Mouse (Mus musculus) adrenal gland, adult 8-10 months (tissue): ENCODE data around the gene Gm45234. TPM values are rescaled to one million over a fixed set of nuclear protein-coding genes. Genes with fewer than 3 reads are reported as not detected.

Experiments used
- DNase-seq: peaks from one replicate; pipeline ENCODE4 v3.0.0; 2022
- total RNA-seq, 4 experiments: library from RNA; stranded (reverse); gene quantifications; 2 replicates each; pipeline ENCODE4 v1.2.4; 2022

Gene Gm45234
- total RNA-seq, 4 experiments from 2014 or later, result not detected

- no peak for DNase-seq
Observed at GRCm38 (mm10) chr6:124739231-124739796, 16.5 kb downstream of the Gm45234 start.

- no peak for DNase-seq
Observed at GRCm38 (mm10) chr6:124738511-124739023, 17.3 kb downstream of the Gm45234 start, which contains the start of gene Ptpn6. TSS of gene Ptpn6 (minus strand) at chr6:124738714.

- no peak for DNase-seq
Observed at GRCm38 (mm10) chr6:124737040-124737439, 18.8 kb downstream of the Gm45234 start.

- no peak for DNase-seq
Observed at GRCm38 (mm10) chr6:124734417-124734816, 21.4 kb downstream of the Gm45234 start.

- DNase-seq, result no peak
Observed at GRCm38 (mm10) chr6:124732476-124733370, 23.1 kb downstream of the Gm45234 start.

GRCm38 (mm10) chr6:124731038-124731437 is 24.8 kb downstream of the Gm45234 start:
- no peak for DNase-seq

GRCm38 (mm10) chr6:124729850-124730705 is 25.7 kb downstream of the Gm45234 start:
- DNase-seq, result no peak

GRCm38 (mm10) chr6:124728621-124729020 is 27.2 kb downstream of the Gm45234 start:
- peak; percentile 77 for DNase-seq

GRCm38 (mm10) chr6:124724472-124724871 is 31.3 kb downstream of the Gm45234 start:
- DNase-seq, result no peak

GRCm38 (mm10) chr6:124723541-124723940 is 32.3 kb downstream of the Gm45234 start:
- DNase-seq, result no peak

GRCm38 (mm10) chr6:124722876-124723473 is 32.8 kb downstream of the Gm45234 start:
- DNase-seq, result no peak

- no peak for DNase-seq
Observed at GRCm38 (mm10) chr6:124720904-124721303, 34.9 kb downstream of the Gm45234 start.

GRCm38 (mm10) chr6:124719354-124719978 is 36.4 kb downstream of the Gm45234 start:
- DNase-seq, result no peak

GRCm38 (mm10) chr6:124718703-124719102 is 37.1 kb downstream of the Gm45234 start:
- no peak for DNase-seq

- DNase-seq, result no peak
Observed at GRCm38 (mm10) chr6:124717968-124718367, 37.9 kb downstream of the Gm45234 start.

GRCm38 (mm10) chr6:124716864-124717490 is 38.8 kb downstream of the Gm45234 start:
- DNase-seq, result no peak

- DNase-seq, result no peak
Observed at GRCm38 (mm10) chr6:124712918-124713317, 42.9 kb downstream of the Gm45234 start.

- peak; percentile 97 for DNase-seq
Observed at GRCm38 (mm10) chr6:124711824-124712782, 43.7 kb downstream of the Gm45234 start, which contains the start of the genes Emg1 and Phb2. TSS of gene Emg1 (minus strand) at chr6:124712178. TSS of gene Phb2 (plus strand) at chr6:124712336.

- no peak for DNase-seq
Observed at GRCm38 (mm10) chr6:124708289-124708889, 47.4 kb downstream of the Gm45234 start.
